Mouse (Mus musculus): ENCODE data around the gene Zc3h10.
"Not testable (repeated sequence)": the region's sequence is repeated elsewhere in the genome, so short reads cannot be mapped to it uniquely, and the experiment has no call there.

Gene Zc3h10

DNA sequence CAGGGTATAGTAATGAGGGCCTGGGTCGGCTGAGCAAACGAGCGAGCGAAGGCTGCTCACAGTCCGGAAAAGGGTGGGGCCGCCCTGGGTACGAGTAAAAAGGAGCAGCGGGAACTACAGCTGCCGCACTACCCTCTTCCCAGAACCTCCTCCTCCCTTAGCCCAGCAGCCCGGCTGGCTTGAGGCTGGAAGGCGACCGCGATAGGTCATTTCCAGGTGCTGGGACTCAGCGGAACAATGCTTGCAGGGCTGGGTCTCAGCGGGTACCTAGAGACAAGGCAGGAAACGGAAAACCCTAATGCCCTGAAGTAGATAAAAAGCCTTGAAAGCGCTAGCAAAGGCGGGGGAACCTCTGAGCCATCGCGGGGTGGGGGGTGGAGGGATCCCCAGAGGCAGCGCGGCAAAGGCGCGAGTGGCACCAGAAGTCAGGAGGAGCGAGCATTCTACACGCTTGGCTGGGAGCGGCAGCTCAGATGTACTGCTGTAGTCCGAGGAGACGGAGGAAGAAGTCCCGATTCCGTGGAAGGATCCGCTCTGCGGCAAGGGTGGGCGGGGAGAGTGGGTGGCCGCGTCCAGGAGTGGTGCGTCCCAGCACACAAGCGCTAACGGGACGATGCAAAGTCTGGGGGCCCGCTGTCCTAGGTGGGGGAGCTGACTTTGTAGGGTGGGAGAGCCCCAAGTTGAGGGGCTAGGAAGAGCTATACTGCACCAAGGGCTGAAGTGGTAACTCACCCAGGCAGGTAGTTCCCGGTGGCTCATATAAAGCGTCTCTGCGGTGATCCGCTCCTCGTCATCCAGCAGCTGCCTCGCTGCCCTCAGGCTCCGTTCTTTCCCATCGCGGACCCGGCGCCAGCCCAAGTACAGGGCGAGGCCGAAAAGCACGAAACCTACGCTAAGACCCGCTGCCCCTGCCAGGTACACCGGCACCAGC, 22.6 kb downstream of the Zc3h10 start:
- DNase-seq (ENCODE audit: low spot score in 2 of 2), result peak; percentile 57 to 66

- DNase-seq (ENCODE audit: low spot score in 2 of 2), result peak in 1 of 2 experiments; percentile 16
Measured at GRCm38 (mm10) chr10:128524111-128524731, 23.4 kb downstream of the Zc3h10 start.

DNA sequence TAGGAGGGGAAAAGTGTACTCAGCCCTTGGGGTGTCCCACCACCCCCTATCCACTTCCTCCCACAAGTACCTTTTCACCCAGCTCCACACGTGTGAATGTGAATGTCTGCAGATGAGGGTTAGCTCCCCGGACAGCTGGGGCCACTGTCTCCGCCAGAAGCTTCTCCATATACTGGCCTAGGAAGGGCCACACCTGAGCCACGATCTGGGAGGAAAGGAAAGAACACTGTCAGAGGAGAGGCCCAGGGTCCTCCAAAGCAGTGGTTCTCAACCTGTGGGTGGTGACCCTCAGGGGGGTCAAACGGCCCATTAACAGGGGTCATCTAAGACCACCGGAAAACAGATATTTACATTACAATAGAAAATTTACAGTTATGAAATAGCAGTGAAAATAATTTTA, 25.2 kb downstream of the Zc3h10 start:
- DNase-seq (ENCODE audit: low spot score in 2 of 2), result no peak

DNA sequence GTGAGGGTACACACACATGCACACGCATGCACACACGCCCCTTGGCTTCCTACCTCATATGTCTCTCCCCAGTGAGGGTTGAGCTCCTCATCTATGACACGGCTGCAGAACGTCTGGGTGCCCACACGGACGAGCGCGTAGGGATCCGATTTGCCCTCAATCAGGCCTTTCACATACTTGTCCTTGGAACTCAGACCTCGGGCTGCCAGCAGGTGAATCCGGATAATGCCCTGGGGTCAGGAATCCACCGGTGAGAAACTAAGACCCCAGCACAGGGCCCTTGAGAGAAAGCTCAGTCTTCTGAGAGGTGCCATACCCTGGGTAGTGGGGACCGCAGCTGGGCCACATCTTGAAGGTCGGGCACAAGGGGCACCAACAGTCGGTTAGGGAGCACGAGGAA, 27.0 kb downstream of the Zc3h10 start:
- no peak for DNase-seq (ENCODE audit: low spot score in 2 of 2)

GRCm38 (mm10) chr10:128518833-128519232, 28.7 kb downstream of the Zc3h10 start:
- peak in 1 of 2 experiments; percentile 41 for DNase-seq (ENCODE audit: low spot score in 2 of 2)

DNA sequence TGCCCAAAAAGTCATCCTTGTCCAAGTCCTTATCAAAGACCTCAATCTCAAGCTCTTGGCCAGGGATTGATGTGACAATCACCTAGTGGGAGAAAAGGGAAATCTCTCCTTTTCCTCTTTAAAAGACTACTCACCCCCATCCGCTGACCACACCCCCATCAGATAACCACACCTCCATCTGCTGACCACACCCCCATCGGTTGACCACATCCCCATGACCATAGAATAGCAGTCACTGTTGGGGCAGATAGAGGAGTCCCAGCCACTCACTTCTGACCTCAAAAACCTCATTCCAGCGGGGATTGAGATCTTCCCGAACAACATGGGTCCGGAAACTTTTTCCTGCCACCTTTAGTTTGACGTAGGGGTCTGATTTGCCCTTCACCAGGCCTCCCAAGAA, 30.9 kb downstream of the Zc3h10 start:
- DNase-seq (ENCODE audit: low spot score in 2 of 2), result peak in 1 of 2 experiments; percentile 53

DNA sequence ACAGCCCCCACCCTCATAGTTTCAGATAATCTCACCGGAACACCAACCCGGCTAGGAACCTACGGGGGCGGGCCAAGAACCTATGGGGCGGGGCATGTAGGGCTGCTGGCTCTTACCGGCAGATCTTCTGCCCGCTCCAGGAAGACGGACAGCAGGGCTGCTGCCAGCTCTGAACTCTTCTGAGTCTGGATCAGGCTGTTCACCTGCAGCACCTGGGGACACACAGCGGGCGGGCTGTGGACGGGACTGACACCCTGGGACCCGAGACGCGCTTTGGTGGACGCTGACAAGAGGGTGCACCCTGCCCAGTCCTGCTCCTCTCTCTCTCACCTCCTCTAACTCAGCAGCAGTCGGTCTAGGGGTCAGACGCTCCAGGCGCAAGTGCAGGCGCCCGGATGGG, 31.5 kb downstream of the Zc3h10 start:
- DNase-seq (ENCODE audit: low spot score in 2 of 2), result no peak

- no peak for DNase-seq (ENCODE audit: low spot score in 2 of 2)
Measured at GRCm38 (mm10) chr10:128515044-128515443, 32.5 kb downstream of the Zc3h10 start.

DNA sequence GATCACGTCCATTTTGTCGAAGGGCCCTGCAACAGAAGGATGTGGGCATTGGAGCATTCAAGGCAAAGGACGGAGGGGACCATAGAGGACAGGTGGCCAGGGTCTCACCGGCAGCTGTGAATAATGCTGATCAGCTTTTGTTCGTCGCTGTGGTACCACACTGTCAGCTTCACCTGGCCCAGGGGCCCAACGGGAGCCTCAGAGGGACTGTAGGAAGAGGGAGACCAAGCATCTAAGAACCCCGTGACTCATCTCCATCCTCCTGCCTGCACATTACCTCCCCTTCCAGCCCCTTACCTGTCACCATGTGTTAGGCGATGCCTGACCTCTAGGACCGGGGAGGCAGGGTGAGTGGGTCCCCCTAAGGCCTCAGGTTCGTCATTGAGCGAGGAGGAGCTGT, 35.8 kb downstream of the Zc3h10 start:
- DNase-seq (ENCODE audit: low spot score in 2 of 2), result no peak

DNA sequence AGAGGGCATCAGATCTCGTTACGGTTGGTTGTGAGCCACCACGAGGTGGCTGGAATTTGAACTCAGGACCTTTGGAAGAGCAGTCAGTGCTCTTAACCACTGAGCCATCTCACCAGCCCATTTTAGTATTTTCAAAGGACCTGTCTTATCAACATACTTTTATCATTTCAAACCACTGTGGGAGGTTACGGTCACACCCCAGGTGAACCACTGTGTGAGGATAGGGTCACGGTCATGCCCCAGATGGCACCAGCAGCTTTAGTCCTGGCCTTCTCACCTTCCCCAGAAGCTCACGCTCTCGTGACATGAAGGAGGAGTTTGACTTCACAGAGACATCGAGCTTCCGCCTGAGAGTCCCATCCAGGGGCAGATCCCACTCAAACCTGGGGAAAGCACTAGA, 36.4 kb downstream of the Zc3h10 start:
- no peak for DNase-seq (ENCODE audit: low spot score in 2 of 2)

DNA sequence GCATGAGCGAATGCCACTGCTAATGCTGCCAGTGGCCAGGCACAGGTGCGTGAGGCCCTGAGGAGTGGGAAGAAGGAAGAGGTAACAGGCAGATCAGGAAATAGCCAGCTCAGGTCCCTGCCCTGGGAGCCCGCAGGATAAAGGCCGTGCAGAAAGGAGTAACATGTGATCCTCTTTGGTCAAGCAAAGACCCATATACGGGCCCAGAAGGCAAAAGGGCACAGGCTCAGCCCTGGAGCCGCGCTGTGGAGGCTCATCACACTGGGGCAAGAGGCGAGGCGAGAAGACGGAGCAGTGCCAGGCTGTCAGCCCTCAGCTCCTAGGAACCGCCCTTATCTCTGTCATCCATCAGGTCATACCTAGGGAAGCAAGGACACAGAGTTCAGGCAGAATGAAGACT, 37.3 kb downstream of the Zc3h10 start:
- no peak for DNase-seq (ENCODE audit: low spot score in 2 of 2)

DNA sequence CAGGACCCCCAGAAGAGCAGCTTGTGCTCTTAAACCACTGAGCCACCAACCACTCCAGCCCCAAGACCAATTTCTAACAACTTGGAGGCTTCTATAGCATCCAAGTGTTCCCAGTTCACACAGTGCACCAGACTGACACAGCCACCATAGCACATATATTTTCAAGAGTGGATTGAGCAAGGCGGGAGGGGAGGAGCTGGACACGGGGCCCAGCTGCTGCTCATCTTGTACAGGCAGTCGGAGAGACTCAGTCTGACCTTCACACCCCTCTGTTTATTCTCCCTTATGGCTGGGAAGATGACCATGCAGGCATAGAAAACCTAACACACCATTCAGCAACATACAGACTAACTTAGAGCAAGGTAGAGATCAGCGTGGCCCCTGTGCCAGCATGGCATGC, 37.7 kb downstream of the Zc3h10 start:
- no peak for DNase-seq (ENCODE audit: low spot score in 2 of 2)

- DNase-seq (ENCODE audit: low spot score in 2 of 2), result no peak
Measured at GRCm38 (mm10) chr10:128509203-128509602, 38.4 kb downstream of the Zc3h10 start.

DNA sequence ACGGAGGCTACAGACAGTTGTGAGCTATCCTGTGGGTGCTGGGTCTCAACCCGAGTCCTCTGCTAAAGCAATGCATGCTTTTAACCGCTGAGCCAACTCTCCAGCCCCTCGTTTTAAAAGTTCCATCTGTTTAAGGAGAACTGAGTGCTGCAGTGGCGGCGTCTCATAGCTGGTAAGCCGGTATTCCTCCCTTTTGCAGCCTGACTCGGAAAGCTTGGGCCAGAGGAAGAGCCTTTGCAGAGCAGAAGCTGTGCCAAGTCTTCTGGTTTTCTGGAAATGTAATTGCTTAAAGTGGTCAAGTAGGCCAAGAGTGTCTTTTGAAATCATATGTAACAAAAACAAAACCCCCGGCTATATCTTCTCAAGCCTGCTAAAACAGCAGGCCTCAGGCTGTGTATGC, 39.3 kb downstream of the Zc3h10 start:
- DNase-seq (ENCODE audit: low spot score in 2 of 2), result no peak

GRCm38 (mm10) chr10:128505974-128506373, 41.6 kb downstream of the Zc3h10 start:
- no peak for DNase-seq (ENCODE audit: low spot score in 2 of 2)

DNA sequence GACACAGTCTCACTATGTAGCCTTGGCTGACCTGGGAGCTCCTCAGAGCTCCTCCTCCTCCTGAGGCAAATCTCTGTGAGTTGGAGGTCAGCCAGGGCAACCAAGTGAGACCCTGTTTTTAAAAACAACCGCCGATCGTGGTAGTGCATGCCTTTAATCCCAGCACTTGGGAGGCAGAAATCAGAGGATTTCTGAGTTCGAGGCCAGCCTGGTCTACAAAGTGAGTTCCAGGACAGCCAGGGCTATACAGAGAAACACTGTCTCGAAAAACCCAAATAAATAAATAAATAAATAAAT, 42.3 kb downstream of the Zc3h10 start:
- not testable (repeated sequence) for DNase-seq (ENCODE audit: low spot score in 2 of 2)

DNA sequence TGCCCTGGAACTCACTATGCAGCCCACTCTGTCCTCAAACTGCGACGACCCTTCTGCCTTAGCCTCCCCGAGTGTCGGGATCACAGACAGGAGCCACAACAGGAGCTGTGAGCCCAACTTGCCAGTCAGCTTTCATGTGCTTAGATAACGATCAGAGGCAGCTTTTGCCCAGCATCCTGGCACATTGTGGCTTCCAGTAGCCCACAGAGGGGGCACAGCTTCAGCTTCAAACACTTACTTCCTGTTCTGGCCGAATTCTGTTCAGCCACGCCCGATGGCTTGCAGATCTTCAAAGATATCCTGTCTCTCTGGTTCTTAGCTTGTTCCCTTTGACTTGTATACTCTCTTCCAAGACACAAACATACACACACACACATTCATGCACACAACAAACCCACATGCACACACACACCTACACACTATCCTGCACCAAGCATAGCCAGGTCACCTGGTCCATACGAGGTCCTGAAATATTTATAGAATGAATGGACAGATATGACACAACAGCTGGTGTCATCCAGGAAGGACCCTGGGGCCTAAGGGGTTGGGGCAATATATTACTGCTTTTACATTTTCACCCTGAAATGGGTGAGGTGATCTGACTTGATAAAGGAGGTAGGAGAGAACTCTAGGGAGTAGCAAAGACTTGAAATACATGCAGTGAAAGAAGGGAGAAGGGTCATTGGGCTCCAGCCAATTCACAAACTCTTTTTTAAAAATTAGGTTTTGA, 42.8 kb downstream of the Zc3h10 start:
- DNase-seq (ENCODE audit: low spot score in 2 of 2), result peak; percentile 72 to 78

DNA sequence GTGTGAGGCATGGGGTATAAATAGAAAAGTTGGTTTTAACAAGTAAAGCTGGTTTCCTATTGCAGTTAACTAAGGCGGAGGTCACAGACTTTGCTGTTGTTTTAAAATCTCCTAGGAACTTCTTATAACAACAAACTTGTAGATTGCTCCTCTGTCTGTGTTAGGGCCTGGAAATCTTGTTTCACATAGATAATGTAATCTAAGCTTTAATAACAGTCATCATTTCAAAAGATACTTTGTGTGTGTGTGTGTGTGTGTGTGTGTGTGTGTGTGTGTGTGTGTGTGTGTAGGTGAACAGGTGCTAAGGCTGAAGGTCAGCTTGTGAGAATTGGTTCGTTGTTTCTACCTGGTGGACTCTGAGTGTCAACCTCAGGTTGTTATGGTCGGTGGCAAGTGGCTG, 43.6 kb downstream of the Zc3h10 start:
- DNase-seq (ENCODE audit: low spot score in 2 of 2), result peak in 1 of 2 experiments; percentile 30

DNA sequence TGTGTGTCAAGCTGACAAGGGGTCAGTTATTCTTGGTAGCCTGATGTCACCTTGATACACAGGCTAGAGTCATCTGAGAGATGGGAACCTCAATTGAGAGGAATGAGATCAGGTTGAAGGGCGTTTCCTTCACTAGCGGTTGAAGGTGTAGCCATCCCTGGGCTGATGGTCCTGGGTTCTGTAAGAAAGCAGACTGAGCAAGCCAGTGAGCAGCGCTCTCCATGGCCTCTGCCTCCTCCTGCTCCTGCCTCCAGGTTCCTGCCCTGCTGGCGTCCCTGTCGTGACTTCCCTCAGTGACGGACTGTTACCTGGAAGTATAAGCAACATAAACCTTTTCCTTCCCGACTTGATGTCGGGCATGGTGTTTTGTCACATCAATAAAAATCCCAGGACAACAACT, 44.0 kb downstream of the Zc3h10 start:
- DNase-seq (ENCODE audit: low spot score in 2 of 2), result peak in 1 of 2 experiments; percentile 12

GRCm38 (mm10) chr10:128502341-128502740, 45.2 kb downstream of the Zc3h10 start:
- no peak for DNase-seq (ENCODE audit: low spot score in 2 of 2)

DNA sequence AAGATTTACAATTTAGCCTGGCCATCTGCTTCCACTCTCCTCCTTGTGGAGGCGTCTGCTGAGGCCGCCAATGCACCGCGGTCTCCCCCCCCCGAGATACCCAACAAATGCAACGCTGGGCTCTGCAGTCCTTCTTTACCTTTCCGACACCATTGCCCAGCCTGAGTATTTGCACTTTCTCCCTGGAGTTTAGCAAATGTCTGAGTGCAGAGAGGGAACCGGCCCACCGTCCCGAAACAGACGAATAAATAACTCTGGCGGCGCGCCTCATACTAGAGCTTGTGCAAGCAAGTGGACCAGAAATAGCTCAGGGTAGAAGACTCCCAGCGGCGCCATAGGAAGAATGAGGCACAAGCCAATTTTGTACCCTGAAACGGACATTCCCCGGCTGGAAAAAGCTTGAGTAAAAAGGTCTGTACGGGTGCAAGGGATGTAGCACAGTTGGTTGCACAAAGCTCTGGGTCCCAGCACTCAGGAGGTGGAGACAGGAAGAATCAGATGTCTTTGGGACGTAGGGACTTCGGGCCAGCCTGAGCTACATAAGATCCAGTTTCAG, 48.4 kb downstream of the Zc3h10 start:
- DNase-seq (ENCODE audit: low spot score in 2 of 2), result peak; percentile 21 to 37

DNA sequence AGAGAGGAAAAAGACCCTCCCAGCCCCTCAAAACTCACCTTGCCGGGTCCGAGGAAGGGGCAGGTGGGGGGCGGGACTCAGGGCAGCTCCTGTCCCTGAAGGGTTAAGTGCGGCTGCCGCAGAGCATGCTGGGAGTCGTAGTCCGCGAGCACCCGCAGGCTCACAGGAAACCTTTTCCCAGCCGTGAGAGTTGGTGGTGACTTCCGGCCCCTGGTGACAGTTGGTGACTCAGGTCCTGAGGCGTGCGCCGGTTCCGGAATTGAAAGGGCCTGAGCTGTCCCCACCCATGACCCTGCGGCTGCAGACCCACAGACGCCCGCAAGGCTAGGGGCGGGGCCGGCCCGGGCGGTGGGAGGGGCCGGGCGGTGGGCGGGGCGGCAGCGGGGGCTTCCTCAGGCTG, 49.0 kb downstream of the Zc3h10 start, which contains the start of gene Myl6b:
Myl6b (minus strand) TSS at position 96 of the 400 bp plus-strand sequence.
- DNase-seq (ENCODE audit: low spot score in 2 of 2), result peak; percentile 97

Data from natural killer cell, adult 2 months (primary cell).